Mouse (Mus musculus) cerebellum, adult 9-11 months (tissue): Measurements from ENCODE around the gene Prr27.

Experiments used
- DNase-seq: peaks from one replicate; pipeline ENCODE4 v3.0.0; 2022

The Prr27 gene

GRCm38 (mm10) chr5:87825386-87825785 is at the start of gene Prr27:
Gene Prr27 (plus strand): TSS chr5:87825686.
- DNase-seq = no peak

GRCm38 (mm10) chr5:87782731-87783130 is 42.8 kb upstream of the Prr27 start:
- no peak for DNase-seq

- no peak for DNase-seq
Measured at GRCm38 (mm10) chr5:87807782-87808181, 17.7 kb upstream of the Prr27 start, which contains the start of gene Csn1s2b. Gene Csn1s2b (plus strand): TSS chr5:87808082.

- no peak for DNase-seq
Measured at GRCm38 (mm10) chr5:87809253-87809652, 16.2 kb upstream of the Prr27 start.

GRCm38 (mm10) chr5:87855136-87855716 is 29.7 kb downstream of the Prr27 start:
- no peak for DNase-seq

- DNase-seq = peak; percentile 42
Measured at GRCm38 (mm10) chr5:87870084-87870483, 44.6 kb downstream of the Prr27 start.

GRCm38 (mm10) chr5:87871423-87871822 is 45.9 kb downstream of the Prr27 start:
- no peak for DNase-seq

- no peak for DNase-seq
Measured at GRCm38 (mm10) chr5:87884729-87885128, 59.2 kb downstream of the Prr27 start, which contains the start of gene Odam. Gene Odam (plus strand): TSS chr5:87885029.
